Mouse (Mus musculus) left cerebral cortex, adult 2 months (tissue): ENCODE measurements around the gene Kirrel. TPM values are rescaled to one million over a fixed set of nuclear protein-coding genes. Genes with fewer than 3 reads are reported as not detected.

ENCODE experiments used
- DNase-seq, 2 experiments: peaks; one replicate each; pipeline ENCODE4 v3.0.0; 2021 to 2022; ENCODE audit warnings: low spot score in 2 of 2, mixed read lengths in 1 of 2; ENCODE audit errors: extremely low spot score in 1 of 2
- H3K27ac ChIP-seq: fragments of 200-600 bp; 2 replicates; pipeline ENCODE4 v1.8.1; 2022
- H3K4me3 ChIP-seq: fragments of 200-600 bp; 2 replicates; pipeline ENCODE4 v1.8.1; 2022
- CTCF ChIP-seq: fragments of 200-600 bp; IDR thresholded peaks from 2 replicates; pipeline ENCODE4 v1.8.1; 2022; ENCODE audit warnings: antibody characterized with exemption, mild to moderate bottlenecking, moderate library complexity
- intact Hi-C: fragments of 180-260 bp; cut with DNase I; formaldehyde crosslinking; loops from one replicate; pipeline ENCODE4 v1.15.1; 2025
- total RNA-seq, 2 experiments: library from RNA; stranded (reverse); gene quantifications; 2 replicates each; pipeline ENCODE4 v1.2.3; 2021

Kirrel gene
- total RNA-seq, 2 experiments from 2014 or later = 4.3 to 4.9 TPM

- TF ChIP-seq CTCF = no peak
- intact Hi-C loops = no loop called here
- no peak for DNase-seq
- no peak overlapping the region for H3K4me3 ChIP-seq
- no peak overlapping the region for H3K27ac ChIP-seq
These were observed 126.7 kb downstream of the Kirrel start for GRCm38 (mm10) chr3:87047801-87048200.

GRCm38 (mm10) chr3:87041733-87042132, 132.8 kb downstream of the Kirrel start:
- Histone ChIP-seq H3K27ac (no peak overlapping the region), H3K4me3 (no peak overlapping the region)
- no peak for TF ChIP-seq CTCF
- intact Hi-C loops = no loop called here
- no peak for DNase-seq

GRCm38 (mm10) chr3:87038500-87038899, 136.0 kb downstream of the Kirrel start:
- no peak for TF ChIP-seq CTCF
- intact Hi-C loops = no loop called here

GRCm38 (mm10) chr3:87034061-87034460, 140.5 kb downstream of the Kirrel start:
- DNase-seq = no peak
- H3K27ac ChIP-seq = no peak overlapping the region
- no peak overlapping the region for H3K4me3 ChIP-seq
- no peak for TF ChIP-seq CTCF
- intact Hi-C loops = loop anchor here (5.0 kb wide), 1 partner anchor 53 kb away; no protein-coding TSS in a partner anchor

More at GRCm38 (mm10) chr3:87038500-87038899, 136.0 kb downstream of the Kirrel start:
- no peak for DNase-seq
- H3K27ac ChIP-seq = no peak overlapping the region
- no peak overlapping the region for H3K4me3 ChIP-seq

GRCm38 (mm10) chr3:87033357-87033756, 141.2 kb downstream of the Kirrel start:
- DNase-seq = peak; percentile 68 to 80
- TF ChIP-seq CTCF = peak; percentile 92
- H3K4me3 ChIP-seq = no peak overlapping the region
- intact Hi-C loops = loop anchor here (1.0 to 5.0 kb wide), 4 partner anchors 54 to 529 kb away; partner anchors contain the start of gene Kirrel
- H3K27ac ChIP-seq = no peak overlapping the region

GRCm38 (mm10) chr3:87030855-87031254, 143.7 kb downstream of the Kirrel start:
- TF ChIP-seq CTCF = peak; percentile 88
- Histone ChIP-seq H3K27ac (no peak overlapping the region), H3K4me3 (no peak overlapping the region)
- peak; percentile 51 to 55 for DNase-seq
- intact Hi-C loops = loop anchor here (2.0 to 5.0 kb wide), 2 partner anchors 56 to 468 kb away; no protein-coding TSS in a partner anchor

Other genes with a start within 250 kb of the Kirrel start
- 1 to 10 TPM in 1 of 2 experiments, under 1 TPM in 1; 0.57 to 1.0 TPM for gene Cd1d1, start 175.3 kb downstream of the Kirrel start, total RNA-seq
- gene Fcrls, start 89.0 kb upstream of the Kirrel start, total RNA-seq = 10 to 100 TPM; 24.8 to 30.2 TPM
- gene Cd5l, start 183.1 kb upstream of the Kirrel start, total RNA-seq = not detected
- under 1 TPM in 1 of 2 experiments, not detected in 1; 0.38 TPM for gene Fcrl1, start 201.6 kb upstream of the Kirrel start, total RNA-seq